Mouse (Mus musculus): ENCODE results near the gene Gm17018. TPM values are rescaled to one million over a fixed set of nuclear protein-coding genes. Genes with fewer than 3 reads are reported as not detected.

Gene Gm17018
- polyA plus RNA-seq, 1 experiment = 22.4 TPM

GRCm38 (mm10) chr19:45554136-45554535 is 6.3 kb upstream of the Gm17018 start:
- no peak overlapping the region for H3K9ac ChIP-seq (ENCODE audit: low read depth, poor library complexity, severe bottlenecking)
- TF ChIP-seq EP300 (IDR thresholded peaks at IDR 0.05; ENCODE audit: insufficient read depth, low read depth, low read length) (no peak), CTCF (IDR thresholded peaks at IDR 0.05; ENCODE audit: low read depth, low read length) (no peak), POLR2A (IDR thresholded peaks at IDR 0.05; ENCODE audit: insufficient read depth, low read length) (no peak)
- no peaks in the 10 kb centered on the region for H3K9me3 ChIP-seq (replicated peaks; ENCODE audit: control insufficient read depth, insufficient read depth, low read length, poor library complexity, severe bottlenecking)
- H3K27ac ChIP-seq (ENCODE audit: insufficient read depth, low read length) = no peak overlapping the region
- no peaks in the 10 kb centered on the region for H3K27me3 ChIP-seq (ENCODE audit: control insufficient read depth, insufficient read depth, low read length, poor library complexity, severe bottlenecking)
- peaks cover 15% of the 10 kb centered on the region; the same call in 1 of the 2 replicates for H3K36me3 ChIP-seq (ENCODE audit: control insufficient read depth, insufficient read depth, low read length, poor library complexity, severe bottlenecking)
- no peak overlapping the region for H3K4me3 ChIP-seq (ENCODE audit: low read depth, low read length)
- no peaks in the 10 kb centered on the region for H3K4me1 ChIP-seq (ENCODE audit: control insufficient read depth, insufficient read depth, low read length)

GRCm38 (mm10) chr19:45565925-45566715 is 5.7 kb downstream of the Gm17018 start:
- no peaks in the 10 kb centered on the region for H3K4me1 ChIP-seq (ENCODE audit: control insufficient read depth, insufficient read depth, low read length)
- H3K4me3 ChIP-seq (ENCODE audit: low read depth, low read length) = no peak overlapping the region
- no peaks in the 10 kb centered on the region for H3K36me3 ChIP-seq (ENCODE audit: control insufficient read depth, insufficient read depth, low read length, poor library complexity, severe bottlenecking)
- no peak overlapping the region for H3K27ac ChIP-seq (ENCODE audit: insufficient read depth, low read length)
- no peak overlapping the region for H3K9ac ChIP-seq (ENCODE audit: low read depth, poor library complexity, severe bottlenecking)
- TF ChIP-seq POLR2A (IDR thresholded peaks at IDR 0.05; ENCODE audit: insufficient read depth, low read length) = no peak
- no peak for TF ChIP-seq CTCF (IDR thresholded peaks at IDR 0.05; ENCODE audit: low read depth, low read length)
- no peak for TF ChIP-seq EP300 (IDR thresholded peaks at IDR 0.05; ENCODE audit: insufficient read depth, low read depth, low read length)
- H3K27me3 ChIP-seq (ENCODE audit: control insufficient read depth, insufficient read depth, low read length, poor library complexity, severe bottlenecking) = no peaks in the 10 kb centered on the region
- no peaks in the 10 kb centered on the region for H3K9me3 ChIP-seq (replicated peaks; ENCODE audit: control insufficient read depth, insufficient read depth, low read length, poor library complexity, severe bottlenecking)

- no peak overlapping the region for H3K4me3 ChIP-seq (ENCODE audit: low read depth, low read length)
- H3K4me1 ChIP-seq (ENCODE audit: control insufficient read depth, insufficient read depth, low read length) = no peaks in the 10 kb centered on the region
- no peaks in the 10 kb centered on the region for H3K36me3 ChIP-seq (ENCODE audit: control insufficient read depth, insufficient read depth, low read length, poor library complexity, severe bottlenecking)
- no peaks in the 10 kb centered on the region for H3K9me3 ChIP-seq (replicated peaks; ENCODE audit: control insufficient read depth, insufficient read depth, low read length, poor library complexity, severe bottlenecking)
- no peak for TF ChIP-seq POLR2A (IDR thresholded peaks at IDR 0.05; ENCODE audit: insufficient read depth, low read length)
- no peaks in the 10 kb centered on the region for H3K27me3 ChIP-seq (ENCODE audit: control insufficient read depth, insufficient read depth, low read length, poor library complexity, severe bottlenecking)
- no peak overlapping the region for H3K27ac ChIP-seq (ENCODE audit: insufficient read depth, low read length)
- H3K9ac ChIP-seq (ENCODE audit: low read depth, poor library complexity, severe bottlenecking) = no peak overlapping the region
Observed at GRCm38 (mm10) chr19:45567367-45567766, 7.0 kb downstream of the Gm17018 start.

GRCm38 (mm10) chr19:45573033-45573432 is 12.6 kb downstream of the Gm17018 start:
- Histone ChIP-seq H3K4me1 (ENCODE audit: control insufficient read depth, insufficient read depth, low read length) (no peaks in the 10 kb centered on the region), H3K9me3 (replicated peaks; ENCODE audit: control insufficient read depth, insufficient read depth, low read length, poor library complexity, severe bottlenecking) (no peaks in the 10 kb centered on the region), H3K9ac (ENCODE audit: low read depth, poor library complexity, severe bottlenecking) (no peak overlapping the region)

GRCm38 (mm10) chr19:45573861-45574267 is 13.4 kb downstream of the Gm17018 start:
- Histone ChIP-seq H3K36me3 (ENCODE audit: control insufficient read depth, insufficient read depth, low read length, poor library complexity, severe bottlenecking) (no peaks in the 10 kb centered on the region), H3K27ac (ENCODE audit: insufficient read depth, low read length) (no peak overlapping the region), H3K9ac (ENCODE audit: low read depth, poor library complexity, severe bottlenecking) (no peak overlapping the region), H3K9me3 (replicated peaks; ENCODE audit: control insufficient read depth, insufficient read depth, low read length, poor library complexity, severe bottlenecking) (no peaks in the 10 kb centered on the region), H3K4me3 (ENCODE audit: low read depth, low read length) (no peak overlapping the region), H3K27me3 (ENCODE audit: control insufficient read depth, insufficient read depth, low read length, poor library complexity, severe bottlenecking) (no peaks in the 10 kb centered on the region), H3K4me1 (ENCODE audit: control insufficient read depth, insufficient read depth, low read length) (no peaks in the 10 kb centered on the region)
- no peak for TF ChIP-seq EP300 (IDR thresholded peaks at IDR 0.05; ENCODE audit: insufficient read depth, low read depth, low read length)
- peak; percentile 70 for TF ChIP-seq CTCF (IDR thresholded peaks at IDR 0.05; ENCODE audit: low read depth, low read length)

More at GRCm38 (mm10) chr19:45573033-45573432, 12.6 kb downstream of the Gm17018 start:
- no peaks in the 10 kb centered on the region for H3K36me3 ChIP-seq (ENCODE audit: control insufficient read depth, insufficient read depth, low read length, poor library complexity, severe bottlenecking)
- TF ChIP-seq EP300 (IDR thresholded peaks at IDR 0.05; ENCODE audit: insufficient read depth, low read depth, low read length) (no peak), CTCF (IDR thresholded peaks at IDR 0.05; ENCODE audit: low read depth, low read length) (no peak), POLR2A (IDR thresholded peaks at IDR 0.05; ENCODE audit: insufficient read depth, low read length) (no peak)
- no peak overlapping the region for H3K4me3 ChIP-seq (ENCODE audit: low read depth, low read length)
- no peaks in the 10 kb centered on the region for H3K27me3 ChIP-seq (ENCODE audit: control insufficient read depth, insufficient read depth, low read length, poor library complexity, severe bottlenecking)
- H3K27ac ChIP-seq (ENCODE audit: insufficient read depth, low read length) = no peak overlapping the region

GRCm38 (mm10) chr19:45574339-45574898 is 14.0 kb downstream of the Gm17018 start:
- no peaks in the 10 kb centered on the region for H3K27me3 ChIP-seq (ENCODE audit: control insufficient read depth, insufficient read depth, low read length, poor library complexity, severe bottlenecking)
- no peaks in the 10 kb centered on the region for H3K36me3 ChIP-seq (ENCODE audit: control insufficient read depth, insufficient read depth, low read length, poor library complexity, severe bottlenecking)
- no peak overlapping the region for H3K27ac ChIP-seq (ENCODE audit: insufficient read depth, low read length)

More at GRCm38 (mm10) chr19:45574339-45574898, 14.0 kb downstream of the Gm17018 start:
- H3K4me1 ChIP-seq (ENCODE audit: control insufficient read depth, insufficient read depth, low read length) = no peaks in the 10 kb centered on the region
- no peak overlapping the region for H3K4me3 ChIP-seq (ENCODE audit: low read depth, low read length)
- H3K9me3 ChIP-seq (replicated peaks; ENCODE audit: control insufficient read depth, insufficient read depth, low read length, poor library complexity, severe bottlenecking) = no peaks in the 10 kb centered on the region
- no peak overlapping the region for H3K9ac ChIP-seq (ENCODE audit: low read depth, poor library complexity, severe bottlenecking)
- no peak for TF ChIP-seq EP300 (IDR thresholded peaks at IDR 0.05; ENCODE audit: insufficient read depth, low read depth, low read length)
